Mouse (Mus musculus) right cerebral cortex, postnatal 25 days (tissue): ENCODE measurements around the gene Nhp2.
A peak's percentile ranks its signal among the peaks of the same experiment; 100 is the strongest.

ENCODE experiments used
- DNase-seq: peaks from one replicate; pipeline ENCODE4 v3.0.0; 2022

The Nhp2 gene

GRCm38 (mm10) chr11:51636323-51636684 lies 16.8 kb downstream of the Nhp2 start:
- peak; percentile 36 for DNase-seq

GRCm38 (mm10) chr11:51637971-51638414 lies 18.5 kb downstream of the Nhp2 start:
- DNase-seq = peak; percentile 21

GRCm38 (mm10) chr11:51638497-51638896 lies 19.0 kb downstream of the Nhp2 start:
- no peak for DNase-seq

- DNase-seq = no peak
Measured at GRCm38 (mm10) chr11:51640748-51641147, 21.2 kb downstream of the Nhp2 start.

- DNase-seq = no peak
Measured at GRCm38 (mm10) chr11:51643202-51643601, 23.7 kb downstream of the Nhp2 start.

GRCm38 (mm10) chr11:51643761-51644160 lies 24.2 kb downstream of the Nhp2 start:
- DNase-seq = no peak

GRCm38 (mm10) chr11:51644217-51644616 lies 24.7 kb downstream of the Nhp2 start:
- DNase-seq = no peak

- DNase-seq = no peak
Measured at GRCm38 (mm10) chr11:51645293-51645692, 25.8 kb downstream of the Nhp2 start.

GRCm38 (mm10) chr11:51646245-51646644 lies 26.7 kb downstream of the Nhp2 start:
- DNase-seq = no peak

- DNase-seq = peak; percentile 19
Measured at GRCm38 (mm10) chr11:51646751-51647667, 27.5 kb downstream of the Nhp2 start.

GRCm38 (mm10) chr11:51648566-51648965 lies 29.0 kb downstream of the Nhp2 start:
- DNase-seq = no peak

- no peak for DNase-seq
Measured at GRCm38 (mm10) chr11:51649111-51649888, 29.8 kb downstream of the Nhp2 start.

GRCm38 (mm10) chr11:51649889-51650199 lies 30.3 kb downstream of the Nhp2 start:
- DNase-seq = peak; percentile 24

GRCm38 (mm10) chr11:51650261-51650660 lies 30.7 kb downstream of the Nhp2 start:
- DNase-seq = peak; percentile 6

GRCm38 (mm10) chr11:51650691-51651515 lies 31.4 kb downstream of the Nhp2 start, which contains the start of the genes N4bp3 and D930048N14Rik:
N4bp3 (minus strand) TSS chr11:51650842.
D930048N14Rik (plus strand) TSS chr11:51650954.
- peak; percentile 44 for DNase-seq

- DNase-seq = no peak
Measured at GRCm38 (mm10) chr11:51652889-51653418, 33.4 kb downstream of the Nhp2 start.

GRCm38 (mm10) chr11:51653736-51654135 lies 34.2 kb downstream of the Nhp2 start:
- no peak for DNase-seq

GRCm38 (mm10) chr11:51654891-51655290 lies 35.4 kb downstream of the Nhp2 start:
- no peak for DNase-seq

GRCm38 (mm10) chr11:51656798-51657521 lies 37.4 kb downstream of the Nhp2 start:
- no peak for DNase-seq

GRCm38 (mm10) chr11:51658291-51658690 lies 38.8 kb downstream of the Nhp2 start:
- no peak for DNase-seq

GRCm38 (mm10) chr11:51658705-51659104 lies 39.2 kb downstream of the Nhp2 start:
- peak; percentile 15 for DNase-seq

- DNase-seq = no peak
Measured at GRCm38 (mm10) chr11:51661867-51662365, 42.4 kb downstream of the Nhp2 start.
